Mouse (Mus musculus) CH12.LX (cell line): Measurements from ENCODE around the gene Sgcg.

Experiments
- CTCF ChIP-seq, 2 experiments: IDR thresholded peaks in 1 of 2; conservative IDR thresholded peaks in 1 of 2; 2 replicates each; pipeline ENCODE4 v1.5.1; 2011 to 2012; ENCODE audit warnings: low read depth in 2 of 2, low read length in 2 of 2, improper control_type of control experiment in 1 of 2, inconsistent platforms in 1 of 2, mild to moderate bottlenecking in 1 of 2, moderate library complexity in 1 of 2
- EP300 ChIP-seq: IDR thresholded peaks from 2 replicates; pipeline ENCODE4 v1.6.1; 2011; ENCODE audit warnings: low read length, improper control_type of control experiment
- GABPA ChIP-seq: IDR thresholded peaks from 2 replicates; pipeline ENCODE4 v1.6.1; 2012; ENCODE audit warnings: low read depth, low read length, improper control_type of control experiment, inconsistent platforms; ENCODE audit not compliant: insufficient replicate concordance
- HCFC1 ChIP-seq: IDR thresholded peaks from 2 replicates; pipeline ENCODE4 v1.6.1; 2012; ENCODE audit warnings: low read depth, mild to moderate bottlenecking, inconsistent platforms, low read length, improper control_type of control experiment
- MEF2A ChIP-seq: IDR thresholded peaks from 2 replicates; pipeline ENCODE4 v1.6.1; 2014; ENCODE audit warnings: low read depth, mild to moderate bottlenecking, inconsistent platforms, low read length, improper control_type of control experiment, borderline replicate concordance
- MYC ChIP-seq: IDR thresholded peaks from 2 replicates; pipeline ENCODE4 v1.6.1; 2011; ENCODE audit warnings: low read depth, mild to moderate bottlenecking, improper control_type of control experiment, low read length
- PAX5 ChIP-seq: IDR thresholded peaks from 2 replicates; pipeline ENCODE4 v1.6.1; 2012; ENCODE audit warnings: low read length, inconsistent platforms, mixed read lengths
- POLR2A ChIP-seq: IDR thresholded peaks from 2 replicates; pipeline ENCODE4 v1.6.1; 2011; ENCODE audit warnings: low read depth, mild to moderate bottlenecking, improper control_type of control experiment, low read length
- TCF12 ChIP-seq: IDR thresholded peaks from 2 replicates; pipeline ENCODE4 v1.6.1; 2014; ENCODE audit warnings: low read depth, mild to moderate bottlenecking, inconsistent platforms, low read length, improper control_type of control experiment
- USF1 ChIP-seq: IDR thresholded peaks from 2 replicates; pipeline ENCODE4 v1.6.1; 2014; ENCODE audit warnings: low read depth, mild to moderate bottlenecking, inconsistent platforms, low read length, improper control_type of control experiment
- USF2 ChIP-seq: conservative IDR thresholded peaks from 2 replicates; pipeline ENCODE4 v1.6.1; 2011; ENCODE audit warnings: low read depth, low read length, improper control_type of control experiment
- ZMIZ1 ChIP-seq: IDR thresholded peaks from 2 replicates; pipeline ENCODE4 v1.6.1; 2012; ENCODE audit warnings: low read depth, mild to moderate bottlenecking, inconsistent platforms, low read length, improper control_type of control experiment
- ZNF384 ChIP-seq: IDR thresholded peaks from 2 replicates; pipeline ENCODE4 v1.6.1; 2012; ENCODE audit warnings: low read depth, low read length, improper control_type of control experiment, inconsistent platforms

DNA sequence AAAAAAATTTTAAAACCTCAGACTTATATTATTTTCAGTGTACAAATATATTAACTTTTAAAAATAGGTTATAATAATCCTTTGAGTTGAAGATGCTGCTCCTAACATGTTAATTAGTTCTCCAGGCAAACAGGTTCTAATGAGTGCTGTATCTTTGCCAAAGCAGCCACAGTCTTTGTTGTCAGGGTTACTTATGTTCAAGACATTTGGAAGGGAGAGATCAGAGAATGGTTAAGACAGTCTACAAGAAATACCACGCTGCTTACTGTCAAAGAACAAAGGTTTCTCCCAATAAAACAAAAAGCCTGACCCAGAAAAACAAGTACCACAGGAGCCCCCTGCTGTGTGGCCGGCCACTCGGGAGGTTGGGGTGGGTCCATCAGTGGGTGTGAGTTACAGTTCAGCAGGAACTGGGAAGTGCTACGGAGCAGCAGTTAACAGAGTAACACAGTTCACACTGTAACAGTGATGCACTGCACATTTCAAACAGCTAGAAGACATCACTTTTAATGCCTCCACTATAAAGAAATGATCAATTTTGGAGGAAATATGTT lies 21.1 kb downstream of the Sgcg start:
- TF ChIP-seq CTCF (conservative IDR thresholded peaks at IDR 0.05 in 1 of 2, IDR thresholded peaks at IDR 0.05 in 1 of 2; ENCODE audit: low read depth in 2 of 2, low read length in 2 of 2) (no peak), POLR2A (no peak), PAX5 (no peak), USF2 (no peak), ZMIZ1 (no peak), GABPA (no peak), TCF12 (no peak), MEF2A (no peak), MYC (no peak), HCFC1 (no peak), EP300 (no peak), ZNF384 (no peak), USF1 (no peak)
